Mouse (Mus musculus): Measurements from ENCODE around the gene Wdr25.

DNA sequence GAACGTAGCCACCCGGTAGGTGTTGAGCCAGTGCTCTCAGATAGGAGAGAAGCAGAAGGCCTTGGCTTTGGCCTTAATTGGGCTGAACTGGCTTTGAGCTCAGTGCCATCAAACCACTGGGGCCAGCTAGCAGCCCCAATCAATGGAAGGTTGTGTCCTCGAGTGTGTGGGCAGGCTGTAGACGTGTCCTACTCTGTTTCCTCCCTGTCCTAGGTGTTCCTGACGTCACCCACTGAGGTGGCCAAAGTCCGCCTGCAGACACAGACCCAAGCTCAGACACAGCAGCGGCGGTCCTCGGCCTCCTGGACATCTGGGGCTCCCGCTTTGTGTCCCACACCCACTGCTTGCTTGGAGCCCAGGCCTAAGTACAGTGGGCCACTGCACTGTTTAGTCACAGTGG is 38.4 kb upstream of the Wdr25 start:
- no peak for TF ChIP-seq JUND (conservative IDR thresholded peaks at IDR 0.05; ENCODE audit: low read depth, low read length)
- TF ChIP-seq POLR2A (IDR thresholded peaks at IDR 0.05; ENCODE audit: low read depth, low read length): no peak
